Mouse (Mus musculus): Measurements from ENCODE around the gene Glis3.

Gene Glis3

GRCm38 (mm10) chr19:28382168-28382911 is 297.5 kb downstream of the Glis3 start:
- DNase-seq (ENCODE audit: low spot score in 2 of 2): no peak

DNA sequence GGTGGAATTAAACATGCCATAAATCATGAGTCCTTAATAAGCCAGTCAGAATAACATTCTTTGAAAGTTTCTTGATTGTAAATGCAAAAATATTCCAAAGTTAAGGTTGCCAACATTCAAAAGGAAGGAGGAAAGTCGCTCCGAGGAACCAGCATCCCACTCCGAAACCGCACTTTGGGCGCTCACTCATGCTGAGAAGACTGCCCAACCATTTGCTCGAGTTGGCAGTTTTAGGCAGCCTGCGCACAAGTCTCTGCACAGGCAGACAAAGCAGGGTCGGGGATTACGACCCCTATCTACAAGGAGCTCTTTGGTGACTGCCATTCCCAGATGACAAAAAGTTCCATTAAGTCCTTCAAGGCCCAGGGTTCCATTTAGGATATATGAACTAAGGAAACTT is 298.4 kb downstream of the Glis3 start:
- no peak for DNase-seq (ENCODE audit: low spot score in 2 of 2)

DNA sequence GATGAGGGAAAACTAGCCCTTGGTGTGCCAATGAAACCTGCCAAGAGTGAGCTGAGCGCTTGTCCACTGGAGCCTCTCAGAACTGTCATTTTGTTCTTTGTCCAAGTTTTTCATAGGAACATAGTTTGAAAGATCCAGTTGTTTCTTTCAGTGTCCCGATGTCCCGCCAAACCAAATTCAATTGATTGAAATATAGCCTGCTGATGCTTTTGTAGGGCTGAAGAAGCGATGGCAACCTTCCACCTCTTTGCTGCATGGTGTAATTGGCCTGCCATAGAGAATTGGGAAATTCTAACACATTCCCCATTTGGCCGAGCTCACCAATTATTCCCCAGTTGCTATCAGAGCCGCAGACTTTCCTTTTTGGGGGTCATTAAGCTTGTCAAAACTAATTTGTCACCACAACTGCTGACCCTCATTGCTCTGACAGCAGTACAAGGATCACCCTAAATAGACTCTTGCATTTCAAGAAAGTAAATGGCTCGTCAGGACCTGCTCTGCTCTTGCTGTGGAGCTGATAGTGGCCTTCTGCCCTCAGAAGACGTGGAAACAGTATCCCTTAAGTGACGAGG is 299.1 kb downstream of the Glis3 start:
- no peak for DNase-seq (ENCODE audit: low spot score in 2 of 2)

DNA sequence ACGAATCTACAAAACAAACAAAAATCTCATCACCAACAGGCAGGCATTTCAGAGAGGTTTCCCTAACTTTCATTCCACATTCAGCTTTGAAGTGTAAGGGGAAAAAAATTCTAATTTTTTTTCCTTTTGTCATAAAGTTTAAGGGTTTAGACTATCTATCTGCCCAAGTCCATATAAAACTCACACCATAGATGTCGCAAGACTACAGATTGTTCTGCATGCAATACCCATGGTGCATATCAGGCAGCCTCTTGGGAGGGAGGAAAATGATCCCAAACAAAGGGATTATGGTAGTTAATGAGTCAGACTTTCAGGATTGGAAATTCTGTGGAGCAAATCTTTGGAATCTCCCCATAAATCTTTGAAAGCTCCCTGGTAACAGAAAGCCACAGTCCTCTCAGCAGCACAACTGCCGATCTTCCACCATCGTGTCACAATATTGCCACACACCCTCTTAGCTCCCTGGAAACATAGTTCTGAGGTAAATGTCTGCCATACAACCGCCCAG is 302.0 kb downstream of the Glis3 start:
- DNase-seq (ENCODE audit: low spot score in 2 of 2): no peak

DNA sequence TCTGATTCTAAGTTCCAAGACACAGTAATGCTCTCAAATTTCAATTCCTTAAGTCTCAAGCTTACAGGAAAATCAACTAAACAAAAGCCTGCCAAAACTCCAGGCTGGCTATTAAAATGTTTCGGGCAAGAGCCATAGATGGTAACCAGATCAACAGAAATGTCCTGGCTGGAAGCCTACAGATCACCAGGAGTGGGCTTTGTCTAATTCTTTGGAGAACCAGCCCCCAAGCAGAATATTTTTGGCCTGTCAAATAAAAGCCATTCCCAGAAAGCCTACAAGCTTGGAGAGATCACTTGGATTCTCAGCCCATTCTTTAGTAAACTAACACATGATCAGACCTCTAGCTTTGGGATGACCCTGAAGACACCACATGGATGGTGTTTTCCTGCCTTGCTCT is 303.5 kb downstream of the Glis3 start:
- no peak for DNase-seq (ENCODE audit: low spot score in 2 of 2)

DNA sequence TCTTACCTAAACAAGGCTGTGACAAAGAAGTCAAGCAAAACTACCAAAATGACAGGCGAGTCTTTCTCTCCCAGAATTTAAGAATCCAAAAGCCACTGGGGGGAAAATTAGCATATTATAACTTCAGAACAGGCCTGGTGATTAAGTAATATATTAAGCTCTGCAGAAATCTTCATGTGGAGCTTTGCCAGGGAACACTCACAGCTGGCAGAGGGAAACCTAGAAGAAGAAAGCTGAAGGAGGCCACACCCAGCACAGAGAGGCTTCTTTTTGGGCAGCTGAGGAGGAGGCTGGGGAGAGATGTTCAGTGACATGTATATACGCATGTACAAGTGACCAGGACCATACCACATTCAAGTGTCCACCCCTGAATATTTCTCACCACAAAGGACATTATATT is 304.1 kb downstream of the Glis3 start:
- DNase-seq (ENCODE audit: low spot score in 2 of 2): no peak

- no peak for DNase-seq (ENCODE audit: low spot score in 2 of 2)
Observed at GRCm38 (mm10) chr19:28374524-28374923, 305.4 kb downstream of the Glis3 start.

DNA sequence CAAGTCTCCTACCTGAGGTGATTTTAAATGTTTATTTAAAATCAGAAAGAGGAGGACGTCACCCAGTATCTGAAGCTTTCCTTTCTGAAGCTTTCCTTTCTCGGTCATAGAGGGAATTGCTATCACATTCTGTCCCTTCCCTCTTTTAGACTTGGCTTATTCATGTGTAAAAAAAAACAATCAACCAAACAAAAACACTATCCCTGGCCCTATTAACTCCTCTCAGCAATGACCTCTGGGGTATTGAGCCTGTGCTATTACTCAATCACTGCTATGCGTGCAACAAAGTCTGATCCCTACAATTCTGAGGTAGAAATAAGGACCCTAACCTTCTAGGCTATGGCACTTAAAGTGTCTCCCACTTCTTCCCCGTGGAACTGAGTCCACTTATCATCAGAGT is 311.7 kb downstream of the Glis3 start:
- DNase-seq (ENCODE audit: low spot score in 2 of 2): no peak

GRCm38 (mm10) chr19:28367274-28367673 is 312.6 kb downstream of the Glis3 start:
- no peak for DNase-seq (ENCODE audit: low spot score in 2 of 2)

GRCm38 (mm10) chr19:28366766-28367165 is 313.1 kb downstream of the Glis3 start:
- no peak for DNase-seq (ENCODE audit: low spot score in 2 of 2)

- DNase-seq (ENCODE audit: low spot score in 2 of 2): peak; percentile 21 to 73
Observed at GRCm38 (mm10) chr19:28365897-28366296, 314.0 kb downstream of the Glis3 start.

GRCm38 (mm10) chr19:28360884-28361283 is 319.0 kb downstream of the Glis3 start:
- DNase-seq (ENCODE audit: low spot score in 2 of 2): no peak

GRCm38 (mm10) chr19:28357595-28357994 is 322.3 kb downstream of the Glis3 start:
- no peak for DNase-seq (ENCODE audit: low spot score in 2 of 2)

DNA sequence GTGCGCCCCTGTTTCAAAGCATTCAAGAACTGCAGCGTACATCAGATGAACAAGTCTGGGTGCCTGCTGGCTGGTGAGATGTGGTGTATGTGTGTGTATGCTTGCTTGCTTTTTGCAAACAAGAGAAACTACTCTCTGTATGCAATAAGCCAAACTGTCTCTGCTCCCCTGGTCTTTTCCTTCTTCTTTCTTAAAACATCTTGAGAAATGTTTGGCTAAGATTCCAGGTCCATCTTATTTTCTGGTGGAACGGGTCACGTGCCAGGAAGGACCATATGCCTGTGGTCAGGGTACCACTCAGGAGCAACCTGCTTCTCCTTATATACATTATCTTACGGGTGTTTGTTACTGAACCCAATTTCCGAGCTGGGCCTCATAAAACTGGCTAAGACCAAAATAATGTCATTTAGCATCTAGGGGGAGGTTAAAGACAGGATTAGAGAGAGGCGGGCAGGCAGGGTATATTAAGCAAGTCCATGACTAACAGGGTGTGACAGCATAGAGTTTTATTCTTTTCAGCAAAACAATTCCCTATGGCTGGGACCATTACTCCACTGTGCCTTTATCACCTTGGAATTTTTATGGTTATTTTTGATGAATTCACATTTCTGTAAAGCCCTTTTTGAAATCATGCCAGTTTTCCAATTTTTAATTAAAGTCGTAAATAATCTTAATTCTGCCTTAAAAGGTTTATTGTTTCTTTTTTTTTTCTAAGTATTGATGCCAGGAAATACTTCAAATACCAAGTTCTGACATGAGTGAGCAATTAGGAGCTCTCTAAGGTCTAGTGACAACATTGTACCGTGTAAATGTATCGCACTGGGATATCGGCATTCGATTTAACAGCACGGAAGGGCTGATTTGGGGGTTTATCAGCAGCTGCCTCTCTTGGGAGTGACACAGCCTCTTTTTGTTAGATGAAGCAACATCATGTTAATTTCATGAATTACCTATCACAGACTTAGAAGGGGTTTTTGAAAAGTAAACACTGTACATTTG is 328.5 kb downstream of the Glis3 start:
- no peak for DNase-seq (ENCODE audit: low spot score in 2 of 2)

DNA sequence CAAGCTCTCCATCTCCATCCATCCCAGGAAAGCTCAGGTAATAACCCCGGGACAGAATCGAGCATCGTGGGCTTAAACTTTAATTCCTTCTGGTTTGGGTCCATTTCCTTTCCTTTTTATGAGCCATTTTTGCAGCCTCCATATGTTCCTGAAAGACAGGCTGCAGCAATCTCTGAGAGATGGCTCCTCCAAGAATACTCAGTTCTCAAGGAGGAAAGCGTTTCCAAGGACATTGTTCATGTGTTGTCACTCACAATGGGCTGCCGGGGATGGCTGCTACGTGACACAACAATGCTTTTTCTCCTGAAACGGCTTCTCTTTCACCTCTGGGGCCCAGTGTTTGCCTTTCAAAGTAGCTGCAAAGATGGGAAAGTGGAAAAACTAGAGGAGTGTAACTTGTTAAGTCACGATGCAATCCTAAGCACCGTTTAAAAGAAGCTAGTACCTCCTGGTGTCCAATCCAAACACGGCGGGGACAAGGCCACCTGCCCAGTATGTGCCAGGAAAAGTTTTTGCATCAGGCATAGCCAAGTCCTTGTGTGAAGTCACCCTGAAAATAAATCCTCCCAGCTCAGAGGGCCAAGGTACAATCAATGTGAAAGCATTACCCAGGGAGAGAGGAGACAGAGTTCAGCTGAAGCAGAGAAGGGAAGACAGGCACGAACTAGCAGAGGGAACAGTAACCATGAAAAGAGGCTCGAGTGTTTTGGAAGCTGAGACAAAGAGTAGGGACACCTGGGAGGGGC is 332.6 kb downstream of the Glis3 start:
- DNase-seq (ENCODE audit: low spot score in 2 of 2): no peak

DNA sequence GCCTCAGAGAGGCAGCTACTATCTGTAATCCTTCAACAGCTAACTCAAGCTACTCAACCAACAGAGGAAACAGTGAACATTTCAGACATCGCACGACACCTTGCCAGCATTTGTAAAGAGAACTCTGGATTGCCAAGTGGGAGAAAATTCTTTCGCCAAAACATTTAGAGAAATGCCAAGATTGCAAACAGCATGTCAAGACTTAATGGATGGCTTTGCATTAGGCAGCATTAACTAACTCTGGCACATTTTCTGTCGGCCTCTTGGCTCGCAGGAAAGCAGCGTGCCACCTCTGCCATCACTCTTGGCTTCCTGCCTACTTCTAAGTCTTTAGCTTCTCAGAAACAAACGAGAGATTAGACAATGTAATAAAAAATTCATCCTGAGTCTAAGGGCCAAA is 336.2 kb downstream of the Glis3 start:
- no peak for DNase-seq (ENCODE audit: low spot score in 2 of 2)

- DNase-seq (ENCODE audit: low spot score in 2 of 2): no peak
Observed at GRCm38 (mm10) chr19:28337574-28337973, 342.3 kb downstream of the Glis3 start.

- DNase-seq (ENCODE audit: low spot score in 2 of 2): no peak
Observed at GRCm38 (mm10) chr19:28336651-28337510, 343.0 kb downstream of the Glis3 start.

DNA sequence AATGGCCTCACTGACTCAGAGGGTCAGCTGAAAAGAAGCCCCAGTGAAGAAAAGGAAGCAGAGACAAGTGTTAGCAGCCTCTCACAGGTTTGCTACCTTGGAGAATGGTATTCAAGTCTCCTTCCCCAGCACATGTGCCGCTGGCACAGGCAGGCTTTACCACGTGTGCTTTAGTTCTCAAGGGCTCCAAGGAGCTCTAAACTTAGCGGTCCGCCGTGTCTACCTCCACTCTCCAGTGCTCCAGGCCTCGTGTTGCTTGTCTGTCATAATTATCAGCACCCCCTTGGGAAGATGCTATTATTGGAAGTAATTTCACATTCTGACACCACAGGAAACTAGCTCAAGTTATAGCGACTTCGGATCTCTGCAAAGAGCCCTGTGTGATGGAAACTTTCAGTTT is 344.0 kb downstream of the Glis3 start:
- DNase-seq (ENCODE audit: low spot score in 2 of 2): no peak

DNA sequence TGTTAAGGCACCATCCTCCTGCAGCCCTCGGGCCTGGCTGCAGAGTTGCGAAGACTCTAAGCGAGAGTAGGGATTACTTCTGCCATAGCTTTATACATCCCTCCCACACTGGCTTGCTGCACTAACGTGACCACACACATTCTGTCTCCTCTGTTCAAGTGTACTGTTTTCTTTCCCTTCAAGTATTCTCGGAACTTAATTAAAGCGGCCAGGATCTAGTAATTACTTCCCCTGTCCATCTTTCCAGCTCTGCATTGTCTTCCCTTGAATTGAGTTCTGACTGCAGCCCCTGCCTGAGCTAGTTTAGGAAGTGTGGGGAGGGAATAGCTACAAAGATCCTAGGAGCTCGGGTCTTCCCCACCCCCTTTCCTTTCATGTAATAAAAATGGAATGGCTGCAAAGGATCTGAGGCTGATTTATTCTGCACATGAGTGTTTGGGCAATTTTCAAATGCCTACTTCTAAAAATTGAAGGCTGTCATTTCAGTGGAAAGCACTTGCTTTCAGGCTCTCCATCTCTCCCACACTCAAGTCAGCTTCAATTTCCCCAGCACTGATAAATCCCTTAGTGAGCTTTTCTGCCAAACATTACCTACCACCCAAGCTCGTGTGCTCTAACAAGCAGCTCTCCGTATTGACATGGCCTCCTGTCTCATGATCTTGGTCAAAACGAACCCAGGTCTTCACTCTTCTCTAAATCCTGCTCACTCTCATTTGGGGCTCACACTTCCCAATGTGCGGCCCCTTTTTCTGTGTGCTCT is 346.7 kb downstream of the Glis3 start:
- no peak for DNase-seq (ENCODE audit: low spot score in 2 of 2)
